Mouse (Mus musculus) inflammation-experienced regulatory T-cells, adult 6 months (primary cell): ENCODE measurements around the gene Ctnna2. TPM values are rescaled to one million over a fixed set of nuclear protein-coding genes. Genes with fewer than 3 reads are reported as not detected.

Source experiments
- ATAC-seq: one replicate; pipeline ENCODE4 v1.8.0; 2017
- polyA plus RNA-seq, 3 experiments: library from polyadenylated mRNA; unstranded; fragments of 100-300 nt; shearing (Covaris generic); gene quantifications; one replicate each; pipeline ENCODE4 v1.2.1; 2017

Ctnna2 gene
- polyA plus RNA-seq, 3 experiments from 2014 or later = not detected

GRCm38 (mm10) chr6:77817116-77817515, 162.4 kb downstream of the Ctnna2 start:
- no peak for ATAC-seq

- no peak for ATAC-seq
Observed at GRCm38 (mm10) chr6:77811041-77811440, 168.5 kb downstream of the Ctnna2 start.

GRCm38 (mm10) chr6:77802604-77803003, 176.9 kb downstream of the Ctnna2 start:
- no peak for ATAC-seq

GRCm38 (mm10) chr6:77783342-77783741, 196.2 kb downstream of the Ctnna2 start:
- ATAC-seq = no peak

GRCm38 (mm10) chr6:77768357-77769103, 211.0 kb downstream of the Ctnna2 start:
- no peak for ATAC-seq

GRCm38 (mm10) chr6:77758164-77758563, 221.3 kb downstream of the Ctnna2 start:
- ATAC-seq = no peak

GRCm38 (mm10) chr6:77745426-77745825, 234.1 kb downstream of the Ctnna2 start:
- no peak for ATAC-seq

- no peak for ATAC-seq
Observed at GRCm38 (mm10) chr6:77743651-77744050, 235.8 kb downstream of the Ctnna2 start.

GRCm38 (mm10) chr6:77742988-77743387, 236.5 kb downstream of the Ctnna2 start:
- ATAC-seq = no peak

- ATAC-seq = no peak
Observed at GRCm38 (mm10) chr6:77738640-77739039, 240.9 kb downstream of the Ctnna2 start.

GRCm38 (mm10) chr6:77724952-77725299, 254.6 kb downstream of the Ctnna2 start:
- ATAC-seq = no peak

- ATAC-seq = no peak
Observed at GRCm38 (mm10) chr6:77724042-77724951, 255.2 kb downstream of the Ctnna2 start.

GRCm38 (mm10) chr6:77694093-77694492, 285.4 kb downstream of the Ctnna2 start:
- no peak for ATAC-seq

GRCm38 (mm10) chr6:77687173-77687572, 292.3 kb downstream of the Ctnna2 start:
- no peak for ATAC-seq

- no peak for ATAC-seq
Observed at GRCm38 (mm10) chr6:77650127-77650526, 329.4 kb downstream of the Ctnna2 start.

GRCm38 (mm10) chr6:77644591-77644990, 334.9 kb downstream of the Ctnna2 start:
- ATAC-seq = no peak

- ATAC-seq = no peak
Observed at GRCm38 (mm10) chr6:77638784-77639183, 340.7 kb downstream of the Ctnna2 start.

GRCm38 (mm10) chr6:77633997-77634396, 345.5 kb downstream of the Ctnna2 start:
- no peak for ATAC-seq

- no peak for ATAC-seq
Observed at GRCm38 (mm10) chr6:77628573-77629192, 350.8 kb downstream of the Ctnna2 start.

- no peak for ATAC-seq
Observed at GRCm38 (mm10) chr6:77604642-77605392, 374.7 kb downstream of the Ctnna2 start.

GRCm38 (mm10) chr6:77603914-77604313, 375.6 kb downstream of the Ctnna2 start:
- ATAC-seq = no peak

- no peak for ATAC-seq
Observed at GRCm38 (mm10) chr6:77599244-77599643, 380.3 kb downstream of the Ctnna2 start.

GRCm38 (mm10) chr6:77582568-77582967, 396.9 kb downstream of the Ctnna2 start:
- no peak for ATAC-seq
